In genomic region chr14:74093016-74093415, GRCm38 (mm10) we compare ENCODE assay signal across 25 mouse cellular contexts.
DNase-seq lines count a peak whose midpoint lies in the region; ATAC-seq lines count a peak whose summit lies in the region.
"Had no signal": no experiment of that assay in that cellular context is flagged by ENCODE, and none has a peak within 500 bp of the region (broad histone marks: within the 10 kb centered on the region; RNA-seq: fewer than 3 reads in every experiment).

No protein-coding gene starts in this region.

- H3K9ac ChIP-seq in kidney, embryonic 14.5 days (ENCODE audit: low read depth, low read length), result no peak overlapping the region
- H3K9ac ChIP-seq: embryonic facial prominence, embryonic 13.5 days; forebrain, embryonic 12.5 days; heart, embryonic 13.5 days; intestine, embryonic 15.5 days; limb, embryonic 15.5 days; neural tube, embryonic 12.5 days had no signal

- H3K4me3 ChIP-seq in kidney, embryonic 14.5 days (ENCODE audit: low read length), result no peak overlapping the region
- H3K4me3 ChIP-seq: embryonic facial prominence, embryonic 13.5 days; erythroblast, embryonic 14.5 days; forebrain, embryonic 12.5 days; heart, embryonic 13.5 days; intestine, embryonic 15.5 days; limb, embryonic 15.5 days; neural tube, embryonic 12.5 days had no signal

- peak; percentile 9 for DNase-seq in gastrocnemius, postnatal 25 days
- DNase-seq in gastrocnemius, postnatal 10 days, result no peak
- DNase-seq in kidney, postnatal 14 days, result peak; percentile 54
- DNase-seq in retina, embryonic 14.5 days (ENCODE audit: low spot score), result peak; percentile 10
- no peak for DNase-seq in retina, postnatal 1 day
- DNase-seq in yolk sac, embryonic 10.5 days (ENCODE audit: low spot score), result peak; percentile 31
- no peak for DNase-seq in ovary, postnatal 14 days (ENCODE audit: low spot score)
- DNase-seq: adrenal gland, postnatal 36 days; cerebellum, adult 9-10 months; left cerebral cortex, postnatal 4 days; midbrain, embryonic 14.5 days; thymus, adult 2 months; thymus, postnatal 4 days had no signal

- no peak overlapping the region for H3K27ac ChIP-seq in kidney, embryonic 14.5 days (ENCODE audit: low read depth, low read length)
- H3K27ac ChIP-seq: embryonic facial prominence, embryonic 13.5 days; forebrain, embryonic 12.5 days; heart, embryonic 13.5 days; intestine, embryonic 15.5 days; limb, embryonic 15.5 days; neural tube, embryonic 12.5 days; stomach, postnatal 0 days had no signal

- no peaks in the 10 kb centered on the region for H3K4me1 ChIP-seq in kidney, embryonic 14.5 days (ENCODE audit: control insufficient read depth, insufficient read depth, low read length)
- H3K4me1 ChIP-seq: embryonic facial prominence, embryonic 13.5 days; forebrain, embryonic 12.5 days; heart, embryonic 13.5 days; intestine, embryonic 15.5 days; limb, embryonic 15.5 days; neural tube, embryonic 12.5 days had no signal

- H3K4me2 ChIP-seq in kidney, embryonic 14.5 days (replicated peaks; ENCODE audit: low read depth, low read length), result no peak overlapping the region
- H3K4me2 ChIP-seq: embryonic facial prominence, embryonic 13.5 days; forebrain, embryonic 12.5 days; heart, embryonic 13.5 days; intestine, embryonic 15.5 days; limb, embryonic 15.5 days; neural tube, embryonic 12.5 days had no signal

- ATAC-seq in kidney, embryonic 14.5 days (ENCODE audit: low FRiP score, low TSS enrichment), result no peak
- ATAC-seq: CD4-positive, CD25-positive, alpha-beta regulatory T cell, adult 4 months; hindbrain, embryonic 16.5 days; intestine, embryonic 15.5 days; lung, postnatal 0 days had no signal

- no peaks in the 10 kb centered on the region for H3K27me3 ChIP-seq in kidney, embryonic 14.5 days (ENCODE audit: control insufficient read depth, insufficient read depth, low read length)
- H3K27me3 ChIP-seq: embryonic facial prominence, embryonic 13.5 days; forebrain, embryonic 12.5 days; heart, embryonic 13.5 days; intestine, embryonic 15.5 days; limb, embryonic 15.5 days; neural tube, embryonic 12.5 days had no signal

- no peaks in the 10 kb centered on the region for H3K36me3 ChIP-seq in kidney, embryonic 14.5 days (ENCODE audit: control insufficient read depth, insufficient read depth, low read length)
- H3K36me3 ChIP-seq: embryonic facial prominence, embryonic 13.5 days; forebrain, embryonic 12.5 days; heart, embryonic 13.5 days; intestine, embryonic 15.5 days; limb, embryonic 15.5 days; neural tube, embryonic 12.5 days had no signal

- H3K9me3 ChIP-seq in kidney, embryonic 14.5 days (ENCODE audit: control insufficient read depth, low read length), result no peaks in the 10 kb centered on the region
- H3K9me3 ChIP-seq: embryonic facial prominence, embryonic 13.5 days; forebrain, embryonic 12.5 days; heart, embryonic 13.5 days; intestine, embryonic 15.5 days; limb, embryonic 15.5 days; neural tube, embryonic 12.5 days had no signal

- WGBS in kidney, embryonic 14.5 days, result 85% methylated on average over 2 of the region's 2 CpGs

Comparison
In these comparisons a context has a peak if more than half of its experiments do, and no peak if none do; other contexts are left out.
1. DNase-seq: peak in gastrocnemius, postnatal 25 days (single experiment), kidney, postnatal 14 days (single experiment), retina, embryonic 14.5 days (single experiment) and yolk sac, embryonic 10.5 days (single experiment); none in gastrocnemius, postnatal 10 days (single experiment), retina, postnatal 1 day (single experiment) and ovary, postnatal 14 days (single experiment).